Mouse (Mus musculus): Measurements from ENCODE around the gene Ccdc85b.

Gene Ccdc85b

DNA sequence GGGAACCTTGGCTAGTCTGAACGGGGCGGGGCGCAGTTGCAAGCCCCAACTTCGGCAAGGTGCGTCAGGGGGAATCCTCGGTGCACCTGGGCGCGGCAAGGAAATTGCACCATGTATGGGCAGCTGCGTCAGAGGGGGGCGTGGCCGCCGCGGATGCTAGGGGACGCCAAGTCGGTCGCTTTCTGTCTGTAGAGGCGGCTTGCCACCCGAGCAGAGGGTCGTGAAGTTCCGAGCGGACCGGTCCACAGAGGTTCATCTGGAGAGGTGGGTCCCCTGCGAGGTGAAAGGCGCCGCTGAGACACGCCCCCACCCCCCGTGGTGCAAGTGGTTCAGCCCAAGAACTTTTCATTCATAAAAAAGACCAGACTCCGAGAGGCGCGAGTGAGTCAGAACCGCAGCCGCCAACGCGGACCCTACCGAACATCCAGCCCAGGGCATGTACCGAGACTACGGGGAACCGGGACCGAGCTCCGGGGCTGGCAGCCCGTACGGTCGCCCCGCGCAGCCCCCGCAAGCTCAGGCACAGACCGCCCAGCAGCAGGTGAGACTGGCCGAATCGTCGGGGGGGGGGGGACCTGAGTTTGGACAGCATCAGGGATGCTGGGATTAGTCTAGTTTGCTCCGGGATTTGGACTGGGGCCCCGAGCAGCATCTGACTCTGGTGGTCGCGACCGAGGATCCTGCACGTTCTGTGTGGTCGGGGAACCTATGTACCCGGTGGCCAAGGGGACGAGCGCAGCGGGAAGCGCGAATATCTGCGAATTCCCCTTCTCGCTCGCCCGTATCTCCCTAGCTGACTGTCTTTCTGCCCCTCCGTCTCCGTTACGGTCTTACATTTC, 10.0 kb downstream of the Ccdc85b start, which contains the start of gene Fosl1:
Gene Fosl1, plus strand, starts transcription at position 33 of the 839 bp plus-strand sequence.
- no peak for TF ChIP-seq GATA4 (IDR thresholded peaks at IDR 0.05; ENCODE audit: insufficient replicate concordance, low read length)

DNA sequence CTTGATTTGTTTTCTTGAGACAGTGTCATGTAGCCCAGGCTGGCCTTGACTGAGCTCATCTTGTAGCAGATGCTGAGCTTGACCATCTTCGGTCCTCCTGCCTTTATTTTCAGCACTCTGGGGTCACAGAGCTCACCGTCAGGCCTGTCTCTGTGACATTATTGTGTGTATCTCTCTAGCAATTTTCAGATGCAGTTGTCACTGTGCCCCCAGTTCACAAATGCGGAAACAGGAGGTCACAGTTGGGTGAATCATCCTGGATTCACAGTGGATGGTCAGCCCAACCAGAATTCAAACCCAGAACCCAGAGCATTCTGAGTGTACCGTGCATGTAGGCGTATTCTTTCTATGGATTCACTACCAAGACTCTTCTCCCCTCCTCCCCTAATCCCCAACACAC, 11.9 kb downstream of the Ccdc85b start:
- no peak for TF ChIP-seq GATA4 (IDR thresholded peaks at IDR 0.05; ENCODE audit: insufficient replicate concordance, low read length)

DNA sequence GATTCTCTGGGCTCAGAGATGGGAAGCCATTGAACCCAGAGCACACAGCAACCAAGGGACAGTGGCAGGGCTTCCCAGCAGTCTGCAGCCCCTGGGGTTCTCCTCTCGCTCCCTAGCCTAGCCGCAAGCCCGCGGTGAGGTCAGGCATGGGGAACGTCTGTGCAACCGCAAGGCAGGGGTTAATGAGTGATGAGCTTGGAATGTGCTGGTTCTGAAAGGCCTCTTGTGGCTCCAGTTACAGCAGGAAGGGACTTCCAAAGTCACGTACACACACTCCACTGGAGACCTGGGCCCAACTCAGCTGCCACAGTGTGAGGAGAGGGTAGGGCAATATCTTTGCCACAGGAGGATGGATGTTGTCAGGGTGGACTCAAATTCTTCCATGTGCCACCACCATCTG, 12.7 kb downstream of the Ccdc85b start:
- no peak for TF ChIP-seq GATA4 (IDR thresholded peaks at IDR 0.05; ENCODE audit: insufficient replicate concordance, low read length)

DNA sequence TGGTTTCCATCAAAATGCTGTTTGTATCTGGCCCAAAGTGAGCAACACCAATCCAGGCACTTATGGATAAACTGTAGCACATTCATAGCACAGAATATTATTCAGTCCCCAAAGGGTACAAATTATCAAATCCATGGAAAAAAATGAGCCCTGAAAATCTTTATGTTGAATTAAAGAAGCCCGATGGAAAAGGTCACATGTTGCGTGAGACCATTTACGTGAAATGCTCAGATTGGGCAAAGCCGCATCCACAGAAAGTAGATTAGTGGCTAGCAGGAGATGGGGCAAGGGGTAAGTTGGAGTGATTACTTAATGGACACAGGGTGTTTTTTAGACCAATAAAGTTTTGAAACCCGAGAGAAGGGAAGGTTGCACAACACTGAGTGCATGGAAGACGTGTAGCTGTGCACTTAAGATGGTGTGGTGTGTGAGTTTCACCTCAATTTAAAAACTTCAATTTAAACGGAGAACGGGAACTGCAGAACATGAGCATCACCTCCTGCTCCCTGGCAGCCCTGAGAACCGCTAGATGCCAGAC, 13.3 kb downstream of the Ccdc85b start:
- TF ChIP-seq GATA4 (IDR thresholded peaks at IDR 0.05; ENCODE audit: insufficient replicate concordance, low read length), result no peak

DNA sequence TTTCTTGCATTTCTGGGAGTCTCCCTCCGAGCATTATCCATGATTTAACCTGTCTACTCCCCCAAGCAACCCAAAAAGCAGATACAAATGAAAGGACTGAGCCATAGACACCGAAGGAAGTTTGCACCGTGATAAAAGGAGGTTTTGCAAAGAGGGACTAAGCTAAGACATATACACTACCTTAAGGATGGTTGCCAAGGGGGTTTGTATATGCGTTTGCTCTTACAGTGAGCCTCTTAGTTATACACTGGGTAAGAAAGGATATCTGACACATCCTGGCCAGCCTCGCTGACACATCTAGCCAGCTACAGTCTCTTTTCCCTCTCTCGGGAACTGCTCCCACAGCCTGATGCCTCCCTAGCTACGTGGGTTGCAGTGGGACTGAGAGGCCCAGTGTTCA, 23.7 kb downstream of the Ccdc85b start:
- no peak for TF ChIP-seq GATA4 (IDR thresholded peaks at IDR 0.05; ENCODE audit: insufficient replicate concordance, low read length)

DNA sequence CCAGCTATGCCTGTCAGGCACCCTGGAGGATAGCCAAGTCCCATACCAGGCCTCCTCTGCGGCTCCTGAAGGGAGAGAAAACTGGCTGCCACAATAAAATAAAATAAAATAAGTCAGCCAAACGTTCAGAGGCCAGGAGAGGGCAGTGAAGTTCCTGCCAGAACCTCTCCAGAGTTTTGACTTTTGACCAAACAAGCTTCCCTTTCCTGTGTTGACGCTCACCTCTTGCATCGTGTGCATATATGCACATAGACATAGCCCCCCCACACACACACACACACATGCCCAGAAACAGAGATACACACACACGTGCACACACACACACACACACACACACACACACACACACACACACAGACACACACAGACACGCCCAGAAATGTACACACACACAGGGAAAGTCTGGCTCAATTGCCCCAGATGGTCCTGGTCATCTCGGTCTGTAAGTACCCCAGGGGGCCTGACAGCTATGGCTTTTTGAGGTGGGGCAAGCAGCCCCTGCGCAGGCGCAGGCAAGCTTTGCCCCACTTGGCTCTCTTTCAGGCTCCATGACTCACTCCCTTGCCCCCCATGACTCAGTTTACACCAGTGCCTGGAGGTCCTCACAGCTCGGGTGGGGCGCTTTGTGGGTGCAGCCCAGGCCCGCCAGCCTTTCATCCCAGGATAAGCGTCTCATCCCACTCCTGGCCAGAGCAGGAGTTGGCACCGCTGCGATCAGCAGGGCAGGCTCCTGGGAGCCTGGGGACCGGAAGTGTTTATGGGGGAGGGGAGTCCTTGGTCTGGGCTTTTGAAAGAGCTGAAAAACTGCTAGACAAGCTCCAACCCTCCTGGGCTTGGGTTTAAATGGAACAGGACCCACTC, 24.5 kb downstream of the Ccdc85b start:
- TF ChIP-seq GATA4 (IDR thresholded peaks at IDR 0.05; ENCODE audit: insufficient replicate concordance, low read length), result no peak

DNA sequence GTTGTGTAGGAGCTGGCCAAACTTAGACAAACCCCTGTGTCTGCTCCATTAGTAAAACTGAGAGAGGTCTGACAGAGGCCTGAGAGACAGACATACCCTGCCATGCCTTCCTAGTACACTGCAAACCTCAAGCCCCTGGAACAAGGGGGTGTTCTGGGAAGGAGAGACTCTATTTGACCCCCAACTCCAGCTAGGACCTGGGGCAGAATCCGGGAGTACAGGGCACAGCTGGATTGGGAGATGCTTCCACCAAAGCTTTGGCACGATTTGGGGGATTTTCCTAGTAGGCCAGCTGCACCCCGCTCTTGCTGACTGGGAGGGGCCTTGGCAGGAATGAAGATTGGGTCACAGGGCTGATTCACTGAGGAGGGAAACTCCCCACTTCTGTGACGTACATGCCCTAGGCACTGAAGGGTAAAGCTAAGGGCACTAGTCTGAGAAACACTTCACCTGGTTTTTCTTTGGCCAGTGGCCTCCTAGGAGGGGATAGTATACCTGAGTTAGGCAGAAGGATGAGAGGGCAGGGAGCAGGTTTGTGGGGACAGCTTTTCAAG, 25.7 kb downstream of the Ccdc85b start:
- no peak for TF ChIP-seq GATA4 (IDR thresholded peaks at IDR 0.05; ENCODE audit: insufficient replicate concordance, low read length)

DNA sequence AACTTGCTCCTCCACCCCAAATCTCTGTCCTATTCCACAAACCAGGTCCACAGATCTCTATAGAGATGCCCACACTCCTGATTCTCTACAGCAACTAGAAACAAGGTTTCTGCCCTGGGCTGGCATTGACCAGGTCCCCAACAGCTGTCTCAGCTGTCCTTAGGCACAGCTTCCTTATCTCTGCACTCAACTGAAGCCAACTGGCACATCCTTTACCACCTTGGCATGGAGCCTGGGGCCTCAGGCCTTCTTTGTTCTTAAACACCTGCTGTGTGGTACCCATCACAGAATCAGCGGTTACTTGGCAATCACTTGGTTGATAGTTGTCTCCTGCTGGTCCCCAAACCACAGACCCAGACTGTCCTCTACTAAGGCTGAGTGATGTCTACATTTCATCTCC, 27.3 kb downstream of the Ccdc85b start:
- TF ChIP-seq GATA4 (IDR thresholded peaks at IDR 0.05; ENCODE audit: insufficient replicate concordance, low read length), result no peak

DNA sequence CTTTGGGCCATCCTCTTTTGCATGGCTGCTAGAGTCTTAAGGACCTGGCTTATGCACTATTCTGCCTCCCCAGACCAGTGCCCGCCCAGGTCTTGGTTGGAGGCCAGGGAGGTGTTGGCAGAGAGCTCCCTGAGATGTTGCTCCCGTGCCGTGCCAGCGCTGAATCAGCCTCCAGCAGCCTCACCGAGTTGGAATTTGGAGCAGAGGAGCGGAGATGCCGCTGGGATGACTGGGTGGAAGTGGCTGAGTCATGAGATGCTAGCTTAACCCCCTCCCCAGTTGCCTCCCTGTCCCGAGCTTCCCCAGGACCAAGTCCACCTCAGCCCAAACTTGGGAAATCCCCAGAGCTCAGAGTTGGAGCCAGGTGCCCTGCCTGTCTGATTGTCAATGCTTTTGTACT, 27.9 kb downstream of the Ccdc85b start:
- TF ChIP-seq GATA4 (IDR thresholded peaks at IDR 0.05; ENCODE audit: insufficient replicate concordance, low read length), result no peak

DNA sequence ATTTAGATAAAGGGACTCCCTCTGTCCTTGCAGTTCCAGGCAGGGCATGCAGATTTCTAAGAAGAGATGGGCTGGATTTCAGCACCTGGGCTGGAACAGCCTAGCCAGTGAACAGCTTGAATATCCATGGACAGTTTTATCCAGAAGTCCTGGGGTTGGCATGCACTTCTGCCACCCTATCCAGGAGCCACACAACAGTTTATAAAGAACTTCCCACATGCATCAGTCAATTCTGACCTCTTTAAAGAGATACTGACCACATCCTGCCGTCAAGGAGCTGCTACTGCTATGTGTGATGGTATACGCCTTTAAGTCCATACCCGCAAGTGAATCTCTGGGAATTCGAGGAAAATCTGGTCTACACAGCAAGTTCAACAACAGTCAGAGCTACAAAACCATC, 28.5 kb downstream of the Ccdc85b start:
- TF ChIP-seq GATA4 (IDR thresholded peaks at IDR 0.05; ENCODE audit: insufficient replicate concordance, low read length), result no peak

DNA sequence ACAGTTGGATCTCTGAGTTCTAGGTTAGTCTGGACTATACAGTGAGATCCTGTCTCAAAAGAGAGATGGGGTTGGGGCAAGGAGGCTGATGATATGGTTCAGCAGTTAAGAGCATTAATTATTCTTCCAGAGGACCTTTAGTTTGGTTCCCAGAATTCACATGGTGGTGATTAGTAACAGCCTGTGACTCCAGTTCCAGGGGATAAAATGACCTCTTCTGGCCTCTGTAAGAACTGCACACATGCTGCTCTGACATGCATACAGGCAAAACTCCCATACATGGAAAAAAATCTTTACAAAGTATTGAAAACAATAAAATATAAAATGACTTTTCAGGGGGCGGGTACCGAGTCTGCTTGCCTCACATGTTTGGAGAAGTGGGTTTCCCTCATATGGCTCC, 29.6 kb downstream of the Ccdc85b start:
- TF ChIP-seq GATA4 (IDR thresholded peaks at IDR 0.05; ENCODE audit: insufficient replicate concordance, low read length), result no peak

DNA sequence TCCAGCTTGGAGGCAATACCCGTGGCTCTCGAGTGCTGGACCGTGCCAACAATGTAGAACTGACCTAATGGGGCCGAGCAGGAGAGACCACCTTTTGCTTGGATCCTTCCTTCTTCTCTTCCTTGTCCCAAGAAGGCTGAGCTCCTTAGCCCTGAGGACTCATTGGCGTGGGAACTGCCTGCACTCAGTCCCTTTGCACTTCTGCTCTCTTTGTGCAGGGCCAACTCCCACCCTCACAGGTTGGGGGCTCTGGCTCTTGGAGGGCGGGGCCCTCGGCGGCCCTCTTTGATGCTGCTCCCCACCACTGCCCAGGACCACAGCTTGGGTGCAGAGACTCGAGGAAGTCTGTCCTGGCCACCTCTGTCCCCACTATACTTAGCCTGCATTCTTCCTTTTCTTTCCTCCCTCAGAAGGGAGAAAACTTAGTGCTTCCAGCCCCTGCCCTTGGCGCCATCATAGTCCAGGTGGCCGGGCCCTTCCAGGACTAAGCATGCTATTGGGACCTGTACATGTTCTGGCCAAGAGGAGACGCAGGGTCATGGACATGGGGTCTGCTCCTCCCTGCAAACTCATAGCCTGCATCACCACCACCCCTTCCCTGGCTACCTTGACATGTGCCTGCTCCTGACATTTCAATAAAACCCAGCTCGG, 30.9 kb downstream of the Ccdc85b start:
- no peak for TF ChIP-seq GATA4 (IDR thresholded peaks at IDR 0.05; ENCODE audit: insufficient replicate concordance, low read length)

DNA sequence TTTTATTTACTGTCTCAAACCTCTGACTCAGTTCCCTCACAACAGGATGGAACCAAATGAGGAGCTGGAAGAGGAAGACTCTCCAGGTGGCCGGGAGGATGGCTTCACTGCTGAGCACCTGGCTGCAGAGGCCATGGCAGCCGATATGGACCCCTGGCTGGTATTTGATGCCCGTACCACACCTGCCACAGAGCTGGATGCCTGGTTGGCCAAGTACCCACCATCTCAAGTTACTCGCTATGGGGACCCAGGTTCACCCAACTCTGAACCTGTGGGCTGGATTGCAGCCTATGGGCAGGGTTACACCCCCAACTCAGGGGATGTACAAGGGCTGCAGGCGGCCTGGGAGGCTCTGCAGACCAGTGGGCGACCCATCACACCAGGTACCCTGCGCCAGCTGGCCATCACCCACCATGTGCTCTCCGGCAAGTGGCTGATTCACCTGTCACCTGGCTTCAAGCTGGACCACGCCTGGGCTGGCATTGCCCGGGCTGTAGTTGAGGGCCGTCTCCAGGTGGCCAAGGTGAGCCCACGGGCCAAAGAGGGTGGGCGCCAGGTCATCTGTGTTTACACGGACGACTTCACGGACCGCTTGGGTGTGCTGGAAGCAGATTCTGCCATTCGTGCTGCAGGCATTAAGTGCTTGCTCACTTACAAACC, 31.7 kb downstream of the Ccdc85b start:
- no peak for TF ChIP-seq GATA4 (IDR thresholded peaks at IDR 0.05; ENCODE audit: insufficient replicate concordance, low read length)
